Mouse (Mus musculus): Measurements from ENCODE around the gene Cdk12.
"Not testable (repeated sequence)": the region's sequence is repeated elsewhere in the genome, so short reads cannot be mapped to it uniquely, and the experiment has no call there.

The Cdk12 gene

GRCm38 (mm10) chr11:98202641-98203350 lies at the start of gene Cdk12:
Cdk12 (plus strand) TSS chr11:98203059.
- DNase-seq: peak; percentile 94 to 97

DNA sequence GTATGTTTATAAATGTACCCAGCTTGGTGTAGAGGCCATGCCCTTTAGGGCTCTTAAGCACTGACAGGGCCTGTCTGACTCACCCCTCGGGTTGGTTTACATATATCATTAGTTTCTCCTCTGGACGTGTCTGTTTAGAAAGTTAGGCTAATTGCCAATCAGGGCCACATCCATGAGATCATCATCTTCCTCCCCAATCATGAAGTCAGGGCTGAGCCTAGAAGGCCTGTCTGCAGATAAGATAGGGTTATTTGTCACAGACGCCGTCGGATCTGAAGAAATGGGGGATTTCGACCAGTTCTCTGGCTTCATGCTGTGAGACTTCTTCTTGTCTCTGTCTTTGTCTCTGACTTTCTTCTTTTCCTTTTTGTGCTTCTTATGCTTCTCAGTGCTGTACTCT lies 47.8 kb upstream of the Cdk12 start:
- DNase-seq: no peak

GRCm38 (mm10) chr11:98168400-98168799 lies 34.5 kb upstream of the Cdk12 start:
- DNase-seq: no peak

DNA sequence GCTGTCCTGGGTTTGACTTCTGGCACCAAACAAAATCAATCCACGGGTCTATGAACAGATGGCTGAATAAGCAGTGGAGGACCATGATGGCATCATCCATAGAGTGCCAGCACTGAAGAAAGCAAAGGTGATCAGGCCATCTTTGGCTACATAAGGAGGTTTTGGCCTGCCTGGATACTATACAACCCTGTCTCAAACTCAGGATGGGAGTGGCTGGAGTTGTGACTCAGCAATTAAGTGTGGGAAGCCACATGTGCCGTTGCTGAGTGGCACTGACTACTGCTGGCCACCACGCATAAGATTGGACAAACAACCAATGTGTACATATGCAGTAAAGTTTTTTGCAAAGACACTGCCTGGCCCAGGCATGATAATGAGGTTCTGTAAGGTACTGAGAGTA lies 20.7 kb upstream of the Cdk12 start:
- not testable (repeated sequence) for DNase-seq

- DNase-seq: no peak
Measured at GRCm38 (mm10) chr11:98187640-98188395, 15.0 kb upstream of the Cdk12 start.

GRCm38 (mm10) chr11:98190820-98191219 lies 12.0 kb upstream of the Cdk12 start:
- no peak for DNase-seq

GRCm38 (mm10) chr11:98192901-98193805 lies 9.7 kb upstream of the Cdk12 start, which contains the start of gene Med1:
Med1 (minus strand) TSS chr11:98193293.
- peak; percentile 90 to 92 for DNase-seq

- DNase-seq: peak; percentile 62 to 65
Measured at GRCm38 (mm10) chr11:98201791-98202640, 843 bp upstream of the Cdk12 start.

GRCm38 (mm10) chr11:98203351-98203911 lies 572 bp downstream of the Cdk12 start:
- peak; percentile 39 to 44 for DNase-seq

GRCm38 (mm10) chr11:98203931-98204421 lies 1.1 kb downstream of the Cdk12 start:
- DNase-seq: peak; percentile 17 to 19

- no peak for DNase-seq
Measured at GRCm38 (mm10) chr11:98205463-98205862, 2.6 kb downstream of the Cdk12 start.

- DNase-seq: not testable (repeated sequence)
Measured at GRCm38 (mm10) chr11:98206281-98206680, 3.4 kb downstream of the Cdk12 start.

DNA sequence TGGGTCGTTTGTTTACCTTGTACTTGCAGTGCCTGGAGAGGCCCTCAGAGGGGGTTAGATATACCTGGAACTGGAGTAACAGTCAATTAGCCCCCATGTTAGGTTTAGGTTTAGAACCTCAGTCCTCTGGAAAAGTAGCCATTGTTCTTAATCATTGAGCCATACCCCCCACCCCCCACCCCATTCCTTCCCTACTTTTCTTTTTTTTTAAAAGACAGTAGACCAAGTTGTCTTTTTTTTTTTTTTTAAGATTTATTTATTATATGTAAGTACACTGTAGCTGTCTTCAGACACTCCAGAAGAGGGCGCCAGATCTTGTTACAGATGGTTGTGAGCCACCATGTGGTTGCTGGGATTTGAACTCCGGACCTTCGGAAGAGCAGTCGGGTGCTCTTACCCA lies 6.8 kb downstream of the Cdk12 start:
- not testable (repeated sequence) for DNase-seq

GRCm38 (mm10) chr11:98213311-98213710 lies 10.5 kb downstream of the Cdk12 start:
- DNase-seq: no peak

GRCm38 (mm10) chr11:98226349-98226748 lies 23.5 kb downstream of the Cdk12 start:
- no peak for DNase-seq

GRCm38 (mm10) chr11:98238416-98238815 lies 35.6 kb downstream of the Cdk12 start:
- DNase-seq: no peak

DNA sequence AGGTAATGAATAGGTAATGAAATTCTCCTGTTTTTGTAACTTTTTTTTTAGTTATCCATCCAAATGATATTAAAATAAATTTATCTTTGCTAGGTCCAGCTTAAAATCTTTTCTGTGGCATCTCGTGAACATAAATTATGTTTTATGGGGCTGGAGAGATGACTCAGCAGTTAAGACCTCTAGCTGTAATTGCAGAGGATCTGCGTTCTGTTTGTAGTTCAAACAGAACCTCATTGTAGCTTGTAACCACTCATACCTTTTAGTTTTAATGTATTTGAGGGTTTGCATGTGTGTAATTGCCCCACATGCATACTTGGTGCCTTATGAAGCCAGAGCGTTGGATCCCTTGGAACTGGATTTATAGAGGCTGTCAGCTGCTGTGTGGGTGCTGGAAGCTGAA lies 36.1 kb downstream of the Cdk12 start:
- no peak for DNase-seq

DNA sequence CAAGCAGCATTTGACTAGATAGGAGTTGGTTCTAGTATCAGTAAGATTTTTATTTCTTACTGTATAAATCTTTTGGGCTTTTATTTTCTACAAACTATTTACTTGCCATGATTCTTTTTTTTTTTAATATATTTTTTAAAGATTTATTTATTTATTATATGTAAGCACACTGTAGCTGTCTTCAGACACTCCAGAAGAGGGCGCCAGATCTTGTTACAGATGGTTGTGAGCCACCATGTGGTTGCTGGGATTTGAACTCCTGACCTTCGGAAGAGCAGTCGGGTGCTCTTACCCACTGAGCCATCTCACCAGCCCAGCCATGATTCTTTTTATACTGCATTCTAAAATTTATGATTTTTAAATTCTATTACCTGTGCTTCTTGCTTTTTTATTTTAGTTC lies 40.1 kb downstream of the Cdk12 start:
- DNase-seq: not testable (repeated sequence)

GRCm38 (mm10) chr11:98244415-98244814 lies 41.6 kb downstream of the Cdk12 start:
- DNase-seq: no peak

- peak; percentile 9 to 22 for DNase-seq
Measured at GRCm38 (mm10) chr11:98247325-98247724, 44.5 kb downstream of the Cdk12 start.

DNA sequence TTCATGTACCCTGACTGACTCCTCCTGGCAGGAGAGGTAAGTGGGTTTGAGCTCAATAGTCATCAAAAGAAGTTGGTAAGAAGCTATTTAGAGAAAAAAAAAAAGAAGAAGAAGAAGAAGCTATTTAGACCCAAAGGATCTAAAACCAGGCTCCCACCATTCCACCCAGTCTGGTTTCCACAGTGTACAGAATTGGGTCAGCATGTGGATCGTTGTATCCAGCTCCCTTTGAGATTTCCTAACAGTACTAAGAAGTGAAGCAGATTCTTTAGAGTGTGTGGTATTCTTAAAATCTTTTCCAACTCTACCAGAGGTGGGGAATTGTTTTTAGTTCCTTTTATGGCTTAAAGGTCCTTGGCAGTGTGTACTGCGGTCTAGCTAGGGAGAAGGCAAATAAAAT lies 50.9 kb downstream of the Cdk12 start:
- no peak for DNase-seq
